Mouse (Mus musculus): ENCODE data around the gene Ifi47. TPM values are rescaled to one million over a fixed set of nuclear protein-coding genes. Genes with fewer than 3 reads are reported as not detected.

The Ifi47 gene
- total RNA-seq, 2 experiments from 2014 or later = 0.45 to 0.68 TPM

DNA sequence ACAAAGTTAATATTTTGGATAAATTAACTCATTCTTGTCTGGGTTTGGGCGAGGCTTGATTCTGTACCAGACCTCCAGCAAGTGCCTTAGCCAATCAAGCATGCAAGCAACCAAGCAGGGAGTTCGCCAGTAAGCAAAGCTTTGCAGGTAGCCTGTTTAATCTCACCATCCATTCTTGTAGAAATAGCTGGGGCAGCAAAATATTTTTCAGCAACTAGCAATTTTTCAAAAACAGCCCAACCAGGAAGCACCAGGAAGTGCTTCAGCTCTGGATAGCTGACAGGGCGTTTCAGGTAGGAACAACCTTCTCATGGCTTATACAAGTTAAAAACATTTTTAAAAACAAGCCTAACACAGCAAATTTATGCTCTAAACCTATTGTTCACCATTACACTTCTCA, 5.5 kb downstream of the Ifi47 start:
- intact Hi-C loops (cut with DNase I) = no loop called here

DNA sequence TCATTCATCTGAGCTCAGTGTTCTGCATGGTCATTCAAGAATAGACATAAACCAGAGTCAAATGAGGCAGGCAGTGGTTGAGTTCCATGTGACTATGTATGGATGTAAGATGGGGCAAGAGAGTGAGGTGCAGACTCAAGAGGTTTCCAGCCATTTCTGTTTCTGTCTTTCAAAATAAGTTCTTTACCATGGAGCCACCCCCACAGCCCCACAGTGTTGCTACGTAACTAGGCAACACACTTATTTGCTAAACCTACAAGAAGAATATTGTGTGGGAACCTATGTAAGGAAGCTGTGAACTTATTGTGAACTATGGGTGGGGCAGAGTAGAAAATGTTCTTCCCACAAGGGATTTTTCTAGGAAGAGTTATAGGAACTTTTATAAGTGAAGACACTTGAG, 6.8 kb downstream of the Ifi47 start:
- TF ChIP-seq CTCF (IDR thresholded peaks at IDR 0.05) = no peak
- intact Hi-C loops (cut with DNase I) = no loop called here
- Histone ChIP-seq H3K4me3 (no peak overlapping the region), H3K27ac (no peak overlapping the region)
- DNase-seq (ENCODE audit: extremely low spot score in 1 of 2, low spot score in 2 of 2) = no peak

More for the DNA sequence above, 5.5 kb downstream of the Ifi47 start:
- Histone ChIP-seq H3K27ac (peak overlapping the region; percentile 1; the same call in 1 of the 2 replicates), H3K4me3 (no peak overlapping the region)
- no peak for DNase-seq (ENCODE audit: extremely low spot score in 1 of 2, low spot score in 2 of 2)
- TF ChIP-seq CTCF (IDR thresholded peaks at IDR 0.05) = no peak

DNA sequence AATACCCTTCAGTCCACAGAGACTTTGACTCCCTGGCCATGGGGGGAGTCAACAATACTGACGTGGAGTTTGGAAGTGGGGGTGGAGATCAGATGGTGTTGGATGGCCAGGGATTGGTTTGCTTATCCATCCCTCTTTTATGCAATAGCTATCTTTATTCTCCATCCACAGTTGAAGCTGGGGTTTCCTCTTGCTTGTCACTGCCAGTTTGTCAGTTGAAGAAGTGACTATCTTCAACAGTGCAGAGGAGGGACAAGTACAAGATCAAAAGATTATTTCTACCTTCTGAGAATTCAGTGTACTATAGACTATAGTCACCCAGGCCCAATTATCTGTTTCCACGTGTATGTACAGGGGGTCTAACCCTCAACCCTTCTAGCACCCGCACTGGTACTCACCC, 7.4 kb downstream of the Ifi47 start:
- no peak for TF ChIP-seq CTCF (IDR thresholded peaks at IDR 0.05)
- H3K27ac ChIP-seq = no peak overlapping the region
- no peak overlapping the region for H3K4me3 ChIP-seq
- DNase-seq (ENCODE audit: extremely low spot score in 1 of 2, low spot score in 2 of 2) = no peak
- intact Hi-C loops (cut with DNase I) = no loop called here

DNA sequence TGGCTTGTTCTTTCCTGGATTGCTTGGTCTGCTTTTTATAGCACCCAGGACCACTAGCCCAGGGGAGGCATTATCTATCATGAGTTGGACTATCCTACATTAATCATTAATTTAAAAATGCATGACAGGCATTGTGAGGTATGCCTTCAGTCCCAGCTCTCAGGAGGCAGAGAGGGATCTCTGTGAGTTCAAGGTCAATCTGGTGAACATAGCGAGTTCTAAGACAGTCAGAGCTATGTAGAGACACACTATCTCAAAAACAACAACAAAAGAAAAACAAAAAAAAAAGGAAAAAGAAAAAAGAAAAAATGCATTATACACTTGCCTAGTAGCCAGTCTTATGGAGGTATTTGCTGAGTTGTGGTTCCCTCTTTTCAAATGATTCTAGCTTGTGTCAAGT, 8.0 kb downstream of the Ifi47 start:
- no peak overlapping the region for H3K27ac ChIP-seq
- DNase-seq (ENCODE audit: extremely low spot score in 1 of 2, low spot score in 2 of 2) = no peak
- H3K4me3 ChIP-seq = no peak overlapping the region
- intact Hi-C loops (cut with DNase I) = no loop called here
- no peak for TF ChIP-seq CTCF (IDR thresholded peaks at IDR 0.05)

DNA sequence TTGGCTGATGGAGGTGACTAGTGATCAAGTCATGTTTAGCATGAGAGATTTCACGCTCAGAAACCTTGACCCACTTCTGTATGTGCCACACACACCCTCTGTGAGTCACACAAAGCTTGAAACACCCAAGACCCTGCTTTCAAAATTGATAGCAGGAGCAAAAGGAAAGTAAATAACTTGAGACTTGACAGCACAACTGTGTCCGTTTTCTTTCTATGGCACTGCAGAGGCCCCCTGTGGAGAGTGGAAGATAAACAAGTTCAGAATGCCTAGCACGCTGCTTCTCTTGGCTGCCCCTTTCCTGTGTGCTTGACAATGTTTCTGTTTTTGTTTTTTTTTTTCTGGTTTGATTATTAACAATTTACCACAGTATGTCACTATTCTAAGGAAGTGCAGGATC, 8.5 kb downstream of the Ifi47 start:
- Histone ChIP-seq H3K27ac (no peak overlapping the region), H3K4me3 (no peak overlapping the region)
- DNase-seq (ENCODE audit: extremely low spot score in 1 of 2, low spot score in 2 of 2) = no peak
- intact Hi-C loops (cut with DNase I) = no loop called here
- TF ChIP-seq CTCF (IDR thresholded peaks at IDR 0.05) = peak; percentile 5

DNA sequence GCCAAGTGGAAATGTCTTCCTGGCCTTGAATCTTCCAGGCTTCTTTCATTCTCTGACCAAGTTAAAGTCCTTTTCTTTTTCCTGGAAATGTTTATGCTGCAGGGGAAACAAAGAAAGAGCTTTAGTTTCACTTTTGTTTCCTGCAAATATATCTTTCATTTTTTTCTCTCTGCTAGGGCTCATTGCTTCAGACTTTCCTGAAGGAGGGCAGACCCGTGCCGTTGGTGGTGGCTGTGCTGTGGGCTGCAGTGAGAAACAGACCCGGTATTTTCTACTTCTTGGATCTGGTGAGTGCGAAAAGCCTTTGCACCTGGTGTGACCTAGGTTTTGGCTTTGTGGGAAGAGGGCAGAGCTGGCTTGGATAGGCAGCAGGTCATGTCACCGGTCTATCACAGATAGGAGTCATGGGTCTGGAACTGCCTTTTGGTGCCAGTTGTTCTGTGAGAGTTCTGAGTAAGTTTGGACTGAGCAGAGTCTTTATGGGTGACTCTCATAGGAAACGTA, 10.5 kb downstream of the Ifi47 start:
- TF ChIP-seq CTCF (IDR thresholded peaks at IDR 0.05) = no peak
- H3K4me3 ChIP-seq = no peak overlapping the region
- no peak for DNase-seq (ENCODE audit: extremely low spot score in 1 of 2, low spot score in 2 of 2)
- intact Hi-C loops (cut with DNase I) = no loop called here
- H3K27ac ChIP-seq = no peak overlapping the region

DNA sequence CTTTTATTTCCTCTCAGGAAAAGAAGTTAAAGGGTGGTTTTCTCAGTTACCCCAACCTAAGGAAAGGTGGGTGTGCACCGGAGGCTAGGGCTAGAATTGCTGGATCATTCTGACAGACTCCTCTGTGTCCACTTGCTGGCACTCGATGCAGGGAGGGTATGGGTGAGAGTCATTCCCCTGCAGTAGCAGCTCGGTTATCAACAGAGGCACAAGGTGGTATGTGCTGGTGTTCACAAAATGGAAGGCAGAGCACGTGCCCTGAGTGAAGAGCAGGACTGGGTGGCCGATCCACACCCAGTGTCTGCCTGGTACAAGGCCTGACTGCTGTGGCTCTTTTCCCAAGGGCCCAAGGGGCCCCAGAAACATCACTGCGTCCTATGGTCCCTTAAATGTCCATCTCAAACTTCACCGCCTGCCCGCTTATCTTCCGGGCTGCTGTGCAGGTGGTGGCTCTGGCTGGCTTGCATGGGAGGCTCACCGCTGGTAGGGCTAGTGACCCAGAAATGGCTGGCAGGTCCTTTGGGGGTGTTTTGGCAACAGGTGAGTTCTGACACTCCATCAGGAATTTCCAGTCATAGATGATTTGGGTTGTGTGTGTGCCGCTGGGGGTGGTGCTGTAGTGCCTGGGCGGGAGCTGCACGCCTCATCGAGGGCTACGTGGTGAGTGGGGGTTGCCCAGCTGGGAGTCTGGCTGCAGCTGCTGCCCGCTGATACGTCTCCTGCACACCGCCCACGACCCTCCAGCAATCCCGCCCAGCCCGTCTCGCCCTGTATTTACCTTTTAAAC, 11.6 kb downstream of the Ifi47 start:
- no peak overlapping the region for H3K4me3 ChIP-seq
- TF ChIP-seq CTCF (IDR thresholded peaks at IDR 0.05) = no peak
- DNase-seq (ENCODE audit: extremely low spot score in 1 of 2, low spot score in 2 of 2) = no peak
- no peak overlapping the region for H3K27ac ChIP-seq
- intact Hi-C loops (cut with DNase I) = no loop called here

DNA sequence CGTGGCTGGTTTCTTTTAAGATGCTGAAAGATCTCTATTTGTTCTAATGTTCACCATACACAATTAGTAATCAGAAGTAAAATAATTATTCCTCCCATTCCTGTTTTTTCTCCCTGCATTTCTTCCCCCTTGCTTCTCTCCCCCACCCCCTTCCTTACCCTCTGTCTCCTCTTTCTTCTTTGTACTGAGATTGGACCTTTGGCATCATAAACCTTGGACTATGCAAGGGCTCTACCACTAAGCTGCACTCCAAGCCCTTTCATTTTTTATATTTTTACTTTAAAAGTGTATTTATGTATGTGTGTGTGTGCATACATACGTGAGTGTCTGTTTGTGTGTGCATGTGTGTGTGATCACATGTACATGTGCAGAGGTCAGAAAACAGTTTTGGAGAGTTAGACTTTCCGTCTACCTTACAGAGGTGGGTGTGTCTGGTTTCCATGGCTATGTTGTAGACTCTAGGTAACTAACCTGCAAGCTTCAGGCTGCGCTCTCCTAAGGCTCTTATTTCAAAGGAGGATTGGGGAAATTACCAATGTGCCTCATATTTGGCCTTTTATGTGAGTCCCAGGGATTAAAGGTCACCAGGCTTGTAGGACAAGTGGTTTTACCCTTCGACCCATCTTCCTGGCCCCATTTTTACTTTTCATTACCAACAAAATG, 12.7 kb downstream of the Ifi47 start:
- TF ChIP-seq CTCF (IDR thresholded peaks at IDR 0.05) = no peak
- no peak overlapping the region for H3K27ac ChIP-seq

DNA sequence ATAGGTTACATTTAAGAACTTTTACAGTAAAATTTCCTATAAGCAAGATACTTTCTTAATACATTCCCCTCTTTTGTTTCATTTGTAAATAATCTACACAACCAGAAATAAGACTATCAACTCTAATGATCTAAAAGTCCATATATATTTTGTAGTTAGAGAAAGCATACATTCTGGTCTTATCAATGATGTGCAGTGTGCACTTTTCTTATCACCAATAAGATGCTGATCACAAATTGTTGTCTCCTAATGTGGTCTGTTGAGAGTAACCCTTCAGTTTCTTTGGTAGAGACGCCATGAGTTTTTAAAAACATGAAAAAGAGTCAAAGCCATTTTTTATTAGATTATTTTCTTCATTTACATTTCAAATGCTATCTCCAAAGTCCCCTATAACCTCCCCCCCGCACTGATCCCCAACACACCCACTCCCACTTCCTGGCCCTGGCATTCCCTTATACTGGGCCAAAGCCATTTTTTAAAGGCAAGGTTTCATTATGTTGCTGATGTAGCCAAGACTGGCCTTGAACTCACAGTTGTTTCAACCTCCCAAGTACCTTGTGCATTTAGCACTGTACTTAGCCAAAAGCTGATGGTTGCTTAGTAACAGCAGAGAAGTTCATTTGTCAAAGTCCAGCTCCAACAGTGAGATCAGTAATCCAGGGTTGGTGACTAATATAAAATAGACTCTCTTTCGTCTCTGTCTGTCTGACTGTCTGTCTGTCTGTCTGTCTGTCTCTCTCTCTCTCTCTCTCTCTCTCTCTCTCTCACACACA, 13.5 kb downstream of the Ifi47 start:
- DNase-seq (ENCODE audit: extremely low spot score in 1 of 2, low spot score in 2 of 2) = no peak
- no peak overlapping the region for H3K4me3 ChIP-seq
- no peak overlapping the region for H3K27ac ChIP-seq
- intact Hi-C loops (cut with DNase I) = no loop called here
- TF ChIP-seq CTCF (IDR thresholded peaks at IDR 0.05) = no peak

More for the DNA sequence above, 12.7 kb downstream of the Ifi47 start:
- no peak overlapping the region for H3K4me3 ChIP-seq
- no peak for DNase-seq (ENCODE audit: extremely low spot score in 1 of 2, low spot score in 2 of 2)
- intact Hi-C loops (cut with DNase I) = no loop called here

DNA sequence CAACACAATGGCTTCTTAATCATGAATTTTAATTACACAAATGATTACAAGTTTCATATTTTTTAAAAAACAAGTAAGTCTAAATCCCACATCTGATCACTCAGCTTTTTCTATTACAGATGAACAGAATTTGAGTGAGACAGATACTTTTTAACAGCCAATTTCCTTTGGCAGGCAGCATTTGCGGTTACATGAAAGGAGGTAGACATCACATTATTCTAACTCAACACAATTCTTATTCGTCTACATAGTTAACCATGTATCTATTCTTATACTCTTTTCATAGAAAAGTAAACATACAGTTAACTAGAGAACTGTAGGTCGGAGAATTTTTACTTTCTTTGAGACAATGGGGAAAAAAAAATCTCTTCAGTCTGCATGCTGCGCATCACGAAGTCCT, 14.2 kb downstream of the Ifi47 start:
- intact Hi-C loops (cut with DNase I) = no loop called here
- no peak overlapping the region for H3K27ac ChIP-seq
- no peak for TF ChIP-seq CTCF (IDR thresholded peaks at IDR 0.05)
- DNase-seq (ENCODE audit: extremely low spot score in 1 of 2, low spot score in 2 of 2) = no peak
- H3K4me3 ChIP-seq = no peak overlapping the region

DNA sequence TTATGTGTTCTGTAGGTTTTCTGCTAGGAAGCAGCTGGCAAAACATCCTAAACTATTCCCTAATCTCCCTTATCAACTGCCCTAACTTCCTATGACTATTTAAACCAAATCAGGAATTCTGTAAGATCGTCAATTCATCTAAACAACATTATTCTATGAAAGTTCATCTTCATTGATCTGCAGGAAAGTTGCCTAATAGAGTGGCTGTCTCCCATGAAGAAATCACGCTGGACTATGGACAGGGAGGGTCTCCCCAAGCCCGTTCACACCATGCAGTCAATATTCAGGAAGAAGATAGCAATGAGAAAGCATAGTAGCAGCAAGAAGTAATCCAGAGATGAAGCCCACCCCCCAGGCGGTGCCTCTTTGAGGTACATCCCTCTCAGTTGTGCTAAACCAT, 14.8 kb downstream of the Ifi47 start:
- DNase-seq (ENCODE audit: extremely low spot score in 1 of 2, low spot score in 2 of 2) = no peak
- no peak for TF ChIP-seq CTCF (IDR thresholded peaks at IDR 0.05)
- intact Hi-C loops (cut with DNase I) = no loop called here
- Histone ChIP-seq H3K4me3 (no peak overlapping the region), H3K27ac (no peak overlapping the region)

DNA sequence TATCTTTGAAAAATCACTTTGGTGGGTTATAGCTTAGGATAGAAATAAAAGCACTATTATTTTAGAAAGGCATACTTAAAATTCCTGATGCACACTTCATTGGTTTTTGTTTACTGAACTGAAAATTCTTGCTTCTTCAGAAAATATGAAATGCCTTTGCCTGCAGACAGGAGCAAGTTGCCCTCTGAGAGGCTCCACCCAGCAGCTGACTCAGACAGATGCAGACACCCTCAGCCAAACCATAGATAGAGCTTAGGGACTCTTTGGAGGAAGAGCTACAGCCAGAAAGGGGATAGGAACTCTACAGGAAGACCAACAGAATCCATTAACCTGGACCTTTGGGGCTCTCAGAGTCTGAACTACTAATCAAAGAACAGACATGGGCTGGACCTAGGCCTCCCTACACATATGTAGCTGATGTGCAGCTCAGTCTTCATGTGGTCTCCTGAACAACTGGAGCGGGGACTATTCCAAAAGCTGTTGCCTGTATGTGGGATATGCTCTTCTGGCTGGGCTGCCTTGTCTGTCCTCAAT, 15.7 kb downstream of the Ifi47 start:
- no peak overlapping the region for H3K4me3 ChIP-seq
- no peak for DNase-seq (ENCODE audit: extremely low spot score in 1 of 2, low spot score in 2 of 2)
- H3K27ac ChIP-seq = no peak overlapping the region
- intact Hi-C loops (cut with DNase I) = no loop called here
- TF ChIP-seq CTCF (IDR thresholded peaks at IDR 0.05) = no peak

Data from left cerebral cortex, adult 2 months (tissue).